Mouse (Mus musculus) gastrocnemius, adult 18-20 months (tissue): ENCODE data around the gene Zfp286. TPM values are rescaled to one million over a fixed set of nuclear protein-coding genes. Genes with fewer than 3 reads are reported as not detected.

Source experiments
- DNase-seq: peaks from one replicate; pipeline ENCODE4 v3.0.0; 2021; ENCODE audit warnings: low spot score
- long read RNA-seq, 2 experiments: library from polyadenylated mRNA; stranded (forward); transcript quantifications; one replicate each; pipeline ENCODE4 v2.0.0; 2021
- total RNA-seq, 2 experiments: library from RNA; stranded (reverse); gene quantifications; 2 replicates each; pipeline ENCODE4 v1.2.3; 2021

The Zfp286 gene
- 1 to 10 TPM; 1.1 to 1.4 TPM for total RNA-seq
- long read RNA-seq, experiment 1, partial matches to known transcripts = 0 of 3 reads
- long read RNA-seq, experiment 1, other reads (novel, unspliced or antisense) = 1 of 3 reads
- long read RNA-seq, experiment 2, partial matches to known transcripts = 0 of 1 reads
- long read RNA-seq, experiment 2, other reads (novel, unspliced or antisense) = 0 of 1 reads

DNA sequence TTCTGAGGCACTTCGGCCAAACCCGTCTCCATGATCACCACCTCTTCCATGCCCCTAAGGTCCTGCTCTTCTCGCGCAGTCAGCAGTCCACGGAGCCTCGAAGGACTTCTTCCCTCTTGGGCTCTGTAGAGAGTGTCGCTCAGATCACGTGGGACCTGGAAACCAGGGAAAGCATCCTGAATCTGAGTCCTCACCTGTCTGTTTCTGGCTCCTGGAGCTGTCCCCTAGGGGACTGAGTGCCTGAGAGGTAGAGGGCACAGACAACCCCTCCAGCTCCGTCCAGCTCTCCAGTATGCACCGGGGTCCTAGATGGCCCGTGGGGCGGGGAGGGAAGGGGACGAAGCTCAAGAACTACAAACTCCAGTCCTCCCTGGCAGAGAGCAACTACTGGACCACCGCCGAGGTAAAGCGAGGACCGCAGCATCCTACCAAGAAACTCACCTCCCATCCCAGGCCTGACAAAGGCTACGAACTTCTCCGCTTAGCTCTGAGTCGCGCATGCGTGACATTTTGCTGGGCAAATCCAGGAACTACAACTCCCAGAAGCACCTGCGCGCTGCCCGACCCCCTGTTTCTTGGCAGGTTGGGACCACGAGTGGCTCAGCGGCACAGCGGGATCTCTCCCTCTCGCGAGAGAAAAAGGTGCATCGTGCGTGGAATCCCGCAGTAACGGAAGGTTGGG lies at the start of gene Zfp286:
Zfp286 (minus strand) TSS at position 528 of the 682 bp plus-strand sequence.
- peak; percentile 79 for DNase-seq

DNA sequence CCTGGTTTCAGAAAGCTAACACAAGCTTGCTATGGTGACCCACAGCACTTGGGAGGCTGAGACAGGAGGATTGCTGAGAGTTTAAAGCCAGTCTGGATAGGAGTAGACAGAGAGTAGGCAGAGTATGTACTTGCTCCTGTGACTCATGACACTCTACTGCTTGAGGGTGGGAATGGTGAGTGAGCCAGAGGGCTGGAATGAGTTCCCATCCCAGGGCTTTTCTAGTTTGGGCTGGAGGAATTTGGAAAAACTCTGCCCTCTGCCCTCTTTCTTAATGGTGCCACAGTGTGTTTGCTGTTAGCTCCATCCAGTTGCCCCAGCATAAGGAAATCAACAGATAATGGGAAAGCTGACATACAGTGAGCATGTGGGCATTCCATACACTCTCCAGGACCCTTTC lies 42.6 kb upstream of the Zfp286 start:
- DNase-seq = no peak

DNA sequence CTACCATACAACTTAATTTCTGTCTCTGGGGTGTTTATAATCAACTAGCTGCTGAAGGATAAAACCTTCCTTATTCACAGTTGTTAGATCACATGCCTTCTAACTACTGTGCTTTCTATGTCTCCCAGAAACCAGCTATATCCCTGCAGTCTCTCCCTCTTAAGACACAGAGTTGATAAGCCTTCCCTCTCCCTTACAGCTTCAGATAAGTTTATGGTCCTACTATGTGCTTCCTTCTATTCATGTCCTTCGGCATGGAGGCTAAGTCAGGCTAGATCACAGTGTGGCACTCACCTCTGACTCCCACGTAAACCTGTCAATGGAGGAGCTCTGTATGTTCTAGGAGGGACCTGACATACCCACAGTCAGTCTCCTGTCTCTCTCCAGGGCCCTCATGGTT lies 41.1 kb upstream of the Zfp286 start:
- DNase-seq = no peak

DNA sequence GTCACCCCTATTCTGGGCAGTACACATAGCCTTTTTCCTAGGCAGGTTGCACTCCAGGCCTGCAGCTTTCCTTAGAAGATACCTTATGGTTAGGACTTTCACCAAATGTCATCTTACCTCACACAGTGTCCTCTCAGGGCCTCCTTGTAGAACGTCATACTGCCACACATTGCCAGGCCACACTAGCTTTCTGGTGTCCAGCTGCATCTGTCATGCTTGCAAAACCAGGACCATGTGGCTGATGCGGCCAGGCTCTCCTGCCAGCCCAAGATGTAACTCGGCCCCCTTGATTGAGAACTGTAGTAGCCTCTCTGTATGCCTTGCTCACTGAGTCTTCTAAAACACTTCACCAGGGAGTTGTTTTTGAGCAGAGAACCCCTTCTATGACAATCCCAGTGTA lies 38.6 kb upstream of the Zfp286 start:
- DNase-seq = peak; percentile 55

DNA sequence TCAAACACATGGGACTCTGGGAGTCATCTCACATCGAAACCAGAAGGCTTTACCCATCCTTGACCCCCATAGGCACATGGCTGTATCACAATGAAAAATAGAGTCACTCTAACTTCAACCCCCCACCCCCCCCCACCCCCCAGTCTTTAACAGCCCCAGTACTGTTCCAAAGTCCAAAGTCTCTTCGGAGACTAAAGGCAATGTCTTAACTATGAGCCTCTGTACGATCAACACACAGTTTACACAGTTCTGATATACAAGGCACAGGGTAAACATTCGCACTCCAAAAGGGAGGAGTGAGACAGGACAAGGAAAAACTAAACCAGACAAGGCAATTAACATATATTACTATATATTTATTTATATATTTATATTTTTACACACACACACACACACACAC lies 37.9 kb upstream of the Zfp286 start:
- no peak for DNase-seq

DNA sequence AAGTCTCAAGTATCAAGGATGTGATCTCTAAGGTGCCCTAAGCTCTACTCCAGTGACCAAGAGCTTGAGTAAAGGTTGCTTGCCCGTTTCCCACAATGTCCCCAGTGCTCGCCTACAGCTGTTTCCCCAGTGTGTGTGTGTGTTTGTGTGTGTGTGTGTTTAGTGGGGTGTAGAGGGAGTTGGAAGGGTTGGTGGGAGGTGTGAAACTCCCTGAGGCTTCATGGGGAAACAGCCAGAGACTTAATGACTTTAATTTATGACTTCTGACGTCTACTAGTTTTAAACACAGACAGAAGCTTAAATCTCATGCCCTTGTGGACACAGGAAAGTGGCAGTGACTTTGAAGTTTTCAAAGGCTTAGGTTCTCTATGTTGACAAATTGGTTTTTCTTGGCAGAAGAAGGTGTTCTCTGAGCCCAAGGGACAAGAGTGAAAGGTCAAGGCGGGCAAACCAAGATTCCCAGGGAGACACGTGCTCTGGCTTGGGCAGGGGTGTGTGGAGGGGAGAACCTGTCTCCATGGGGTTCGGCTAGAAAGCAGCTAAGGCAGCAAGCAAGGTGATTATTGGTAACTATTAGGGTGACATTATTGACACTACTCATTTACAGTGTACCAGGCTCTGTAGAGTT lies 37.0 kb upstream of the Zfp286 start:
- peak; percentile 53 for DNase-seq

DNA sequence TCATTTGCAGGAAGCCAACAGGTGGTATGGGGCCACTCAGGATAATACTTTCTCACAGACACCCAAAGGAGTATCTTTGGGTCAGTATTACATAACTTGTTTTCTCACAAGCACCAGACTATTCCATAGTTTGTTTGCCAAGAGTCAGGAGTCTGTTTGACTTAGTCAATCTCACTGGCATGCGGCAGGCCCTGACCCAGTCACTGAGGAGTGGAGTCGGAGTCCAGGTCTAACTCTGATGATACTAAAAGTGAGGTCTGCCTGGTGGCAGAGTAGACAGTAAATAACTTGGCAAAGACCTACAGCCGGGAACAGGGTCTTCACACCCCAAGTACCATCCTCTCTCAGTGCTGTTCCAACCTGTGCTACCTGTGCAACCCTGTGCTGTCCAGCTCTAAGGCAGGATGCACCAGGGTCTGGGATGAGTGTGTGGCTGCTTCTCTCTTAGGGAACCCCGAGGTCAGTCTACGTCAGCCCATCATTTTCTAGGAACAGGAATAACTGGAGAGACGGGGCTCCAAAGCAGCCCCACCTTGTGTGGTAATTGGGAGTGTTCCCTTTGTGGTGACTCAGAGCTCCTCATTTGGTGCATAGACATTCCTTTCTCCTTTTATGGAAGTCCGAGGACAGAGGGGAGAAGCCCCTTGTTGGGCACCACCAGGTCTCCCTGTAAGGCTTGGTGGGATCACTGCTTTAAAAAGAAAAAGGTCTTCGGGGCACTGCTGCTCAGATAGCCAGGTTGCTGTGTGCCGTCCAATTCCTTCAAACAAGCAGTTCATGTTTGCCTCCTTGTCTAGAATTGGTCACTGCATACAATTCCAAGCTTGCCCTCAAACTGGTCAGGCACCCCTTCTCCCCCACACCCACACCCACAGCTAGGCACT lies 36.2 kb upstream of the Zfp286 start:
- DNase-seq = no peak

DNA sequence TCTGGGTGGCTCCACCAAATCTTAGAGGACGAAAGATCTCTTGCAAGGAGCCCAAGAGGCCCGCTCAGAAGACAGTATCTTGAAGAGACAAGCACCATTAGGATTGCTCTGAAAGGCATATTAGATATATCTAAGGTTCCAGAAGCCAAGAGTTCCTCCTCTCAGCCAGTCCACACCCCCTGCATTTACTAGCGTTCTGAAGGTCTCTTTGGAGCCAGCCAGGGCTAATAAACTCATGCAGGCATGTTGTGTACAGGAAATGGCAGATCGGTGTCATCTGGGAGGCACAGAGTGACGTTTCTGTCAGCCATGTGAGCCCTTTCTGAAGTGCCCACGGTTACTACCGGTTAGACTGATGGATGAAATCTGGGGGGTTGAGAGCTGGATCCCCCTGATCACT lies 34.9 kb upstream of the Zfp286 start:
- no peak for DNase-seq

DNA sequence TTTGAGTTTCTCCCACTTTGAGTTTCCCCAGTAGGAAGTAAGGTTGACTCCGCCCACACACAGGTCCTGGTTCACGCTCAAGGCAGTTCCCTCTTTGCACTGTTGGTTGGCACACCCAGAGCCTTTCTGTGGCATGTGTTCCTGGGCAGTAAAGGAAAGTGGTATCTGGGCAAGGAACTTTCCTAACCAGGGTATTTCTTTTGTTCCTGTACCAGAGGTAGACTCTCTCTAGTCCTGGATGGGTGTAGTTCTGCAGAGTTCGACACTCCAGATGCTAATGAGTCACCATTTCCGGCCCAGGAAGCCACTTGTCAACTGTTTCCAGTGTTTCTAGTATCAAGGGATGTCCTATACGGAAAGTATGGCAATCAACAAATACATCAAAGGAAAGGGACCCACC lies 32.6 kb upstream of the Zfp286 start:
- peak; percentile 38 for DNase-seq

DNA sequence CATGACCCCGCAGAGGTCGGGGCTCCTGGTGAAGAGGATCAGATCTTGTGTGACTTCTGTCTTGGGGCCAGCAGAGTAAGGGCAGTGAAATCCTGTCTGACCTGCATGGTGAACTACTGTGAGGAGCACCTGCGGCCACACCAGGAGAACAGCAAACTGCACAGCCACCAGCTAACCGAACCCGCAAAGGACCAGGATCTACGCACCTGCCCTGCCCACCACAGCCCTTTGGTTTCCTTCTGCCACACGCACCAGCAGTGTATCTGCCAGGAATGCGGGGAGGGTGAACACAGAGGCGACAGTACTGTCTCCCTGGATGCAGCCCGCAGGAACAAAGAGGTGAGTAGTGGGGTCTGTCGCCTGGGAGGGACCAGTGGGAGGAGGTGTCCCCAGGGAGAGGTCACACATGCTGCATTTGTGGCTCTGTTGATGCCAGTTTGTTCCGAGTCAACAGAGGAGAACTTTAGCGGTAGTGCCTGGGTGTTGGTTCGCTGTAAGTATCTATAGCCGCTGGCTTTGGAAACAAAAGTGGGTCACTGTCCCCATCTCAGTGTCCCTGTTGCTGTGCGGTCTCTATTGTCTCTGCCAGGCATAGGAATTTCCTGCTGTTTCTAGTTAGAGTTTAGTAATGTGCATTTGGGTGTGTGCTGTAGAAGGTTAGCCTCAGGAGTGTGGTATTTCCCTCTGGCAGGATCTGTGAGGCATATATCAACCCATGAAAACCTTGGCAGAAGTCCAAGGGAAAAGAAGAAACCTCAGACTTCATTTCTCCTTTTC lies 31.6 kb upstream of the Zfp286 start:
- DNase-seq = peak; percentile 44

DNA sequence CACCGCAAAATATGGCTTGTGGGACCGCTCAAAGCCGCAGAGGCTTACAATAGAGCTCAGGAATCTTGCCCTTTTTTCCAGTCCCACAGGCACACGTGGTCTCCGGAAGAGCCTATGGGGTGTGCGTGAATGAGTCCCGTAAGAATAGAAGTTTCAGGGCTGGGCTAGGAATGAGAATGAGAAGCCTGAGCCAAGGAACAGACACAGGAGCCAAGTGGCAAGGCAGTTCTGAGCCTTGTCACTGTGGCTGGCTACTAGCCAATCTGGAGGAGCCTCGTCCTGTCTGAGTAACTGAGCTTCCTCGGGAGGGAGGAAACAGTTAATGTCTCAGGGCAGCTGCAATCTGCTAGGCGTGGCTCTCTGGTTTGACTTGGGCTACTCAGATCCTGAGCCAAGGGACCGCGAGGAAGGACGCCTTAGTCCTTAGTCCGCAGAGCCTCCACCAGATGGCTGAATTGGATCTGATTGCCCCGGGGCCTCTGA lies 30.8 kb upstream of the Zfp286 start, which contains the start of gene Trim16:
Trim16 (plus strand) TSS at position 173 of the 483 bp plus-strand sequence.
- peak; percentile 94 for DNase-seq

DNA sequence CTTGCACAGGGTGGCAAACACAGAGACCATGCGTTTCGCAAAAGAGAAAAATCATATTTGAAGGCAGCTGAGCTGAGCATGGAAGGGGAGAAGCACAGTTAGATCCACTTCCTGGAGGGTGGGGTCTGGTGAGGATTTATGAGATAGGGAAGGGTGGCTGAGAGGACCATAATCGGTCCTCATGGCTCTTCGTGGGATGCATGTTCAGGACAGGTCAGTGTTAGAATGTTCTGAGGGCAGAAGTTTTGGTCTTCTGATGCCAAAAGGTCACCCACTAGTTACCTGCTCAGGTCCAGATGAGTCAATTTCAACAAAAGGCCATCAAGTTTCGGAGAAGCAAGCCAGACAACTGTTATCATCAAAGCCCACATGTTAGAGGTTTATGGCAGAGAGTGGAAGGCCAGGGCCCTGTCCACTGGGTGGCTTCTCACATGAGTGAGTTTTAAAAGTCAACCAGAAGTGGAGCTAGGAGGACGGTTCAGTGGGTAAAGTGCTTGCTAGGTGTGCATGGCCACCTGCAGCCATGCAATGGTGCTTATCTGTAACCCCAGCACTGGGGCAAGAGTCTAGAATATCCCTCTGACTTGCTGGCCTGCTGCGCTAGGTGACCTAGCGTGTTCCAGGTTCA lies 29.9 kb upstream of the Zfp286 start:
- DNase-seq = no peak

DNA sequence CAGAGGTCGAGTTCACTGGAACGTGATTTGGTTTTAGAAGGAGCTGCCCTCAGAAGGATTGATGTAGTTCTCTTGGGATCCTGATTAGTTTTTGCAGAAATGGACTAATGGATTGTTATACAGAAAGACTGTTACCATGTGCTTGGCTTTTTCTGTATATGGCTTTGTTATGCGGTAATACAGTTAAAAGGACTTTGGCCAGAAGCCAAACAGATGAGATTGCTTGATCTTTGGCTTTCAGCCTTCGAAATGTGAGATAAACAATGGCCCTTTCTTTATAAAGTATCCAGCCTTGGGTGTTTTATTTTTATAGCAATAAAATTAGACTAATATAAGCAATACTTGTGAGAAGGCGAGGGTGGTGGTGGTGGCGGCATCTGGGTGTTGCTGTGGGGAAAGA lies 27.3 kb upstream of the Zfp286 start:
- no peak for DNase-seq

DNA sequence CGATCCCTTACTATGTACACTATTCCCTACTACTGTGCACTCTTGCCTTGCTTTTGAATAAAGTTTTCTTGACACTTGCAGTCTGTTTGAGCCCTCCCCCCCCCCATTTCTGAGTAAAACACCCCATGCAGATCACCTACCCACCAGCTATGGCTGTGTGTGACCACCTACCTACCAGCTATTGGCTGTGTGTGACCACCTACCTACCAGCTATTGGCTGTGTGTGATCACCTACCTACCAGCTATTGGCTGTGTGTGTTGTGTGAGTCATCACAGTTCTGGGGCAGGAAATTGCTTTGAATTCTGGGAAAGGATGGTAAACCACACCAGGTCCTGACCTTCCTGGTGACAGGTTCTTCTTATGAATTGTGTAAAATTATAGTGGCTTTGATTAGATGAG lies 26.2 kb upstream of the Zfp286 start:
- DNase-seq = no peak

DNA sequence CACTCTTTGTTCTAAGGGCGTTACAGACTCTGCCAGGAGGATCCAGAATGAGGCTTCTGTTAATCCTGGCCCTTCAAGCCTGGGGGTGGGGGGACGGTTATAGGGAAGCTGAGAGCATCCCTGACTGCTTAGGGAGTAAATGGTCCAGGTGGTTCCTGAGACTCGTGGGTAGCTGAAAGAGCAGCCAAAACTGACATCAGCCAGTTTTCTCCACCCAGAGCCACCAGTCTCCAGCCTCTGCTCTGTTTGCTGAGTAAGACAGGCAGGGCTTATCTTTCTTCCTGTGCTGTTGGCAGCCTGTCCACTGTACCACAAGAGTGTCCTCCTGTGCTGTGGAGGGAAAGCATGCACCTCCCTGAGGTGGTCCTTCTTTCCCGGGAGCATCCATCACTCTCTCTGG lies 25.4 kb upstream of the Zfp286 start:
- DNase-seq = no peak

DNA sequence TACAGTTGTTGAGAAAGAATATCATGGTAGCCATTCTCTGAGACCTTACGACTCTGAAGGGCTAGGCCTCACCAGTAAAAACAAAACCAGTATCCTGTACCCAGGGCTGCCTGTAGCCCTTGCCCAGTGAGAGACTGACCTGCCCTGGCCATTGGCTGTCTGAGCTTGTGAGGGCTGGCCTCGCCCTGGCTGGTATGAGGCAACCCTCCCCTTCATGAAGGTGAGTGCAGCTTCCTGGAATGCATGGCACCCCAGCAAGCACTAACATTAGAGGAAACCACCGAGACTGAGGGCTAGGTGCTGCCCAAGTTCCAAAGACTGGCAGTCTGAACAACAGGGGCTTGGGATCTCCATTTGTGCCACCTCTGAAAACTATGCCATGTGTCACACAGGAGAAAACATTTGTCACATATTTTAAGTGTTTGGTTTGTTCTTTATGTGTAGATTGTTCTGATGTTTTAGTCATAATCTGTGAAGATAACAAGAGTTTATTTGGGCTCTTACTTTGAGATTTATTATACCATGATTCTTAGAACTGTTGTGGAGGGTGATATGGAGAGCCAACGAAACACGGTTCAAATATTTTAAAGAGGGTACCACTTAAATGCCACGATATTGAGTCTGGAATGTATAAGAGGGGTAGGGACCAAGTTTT lies 24.8 kb upstream of the Zfp286 start:
- DNase-seq = no peak

DNA sequence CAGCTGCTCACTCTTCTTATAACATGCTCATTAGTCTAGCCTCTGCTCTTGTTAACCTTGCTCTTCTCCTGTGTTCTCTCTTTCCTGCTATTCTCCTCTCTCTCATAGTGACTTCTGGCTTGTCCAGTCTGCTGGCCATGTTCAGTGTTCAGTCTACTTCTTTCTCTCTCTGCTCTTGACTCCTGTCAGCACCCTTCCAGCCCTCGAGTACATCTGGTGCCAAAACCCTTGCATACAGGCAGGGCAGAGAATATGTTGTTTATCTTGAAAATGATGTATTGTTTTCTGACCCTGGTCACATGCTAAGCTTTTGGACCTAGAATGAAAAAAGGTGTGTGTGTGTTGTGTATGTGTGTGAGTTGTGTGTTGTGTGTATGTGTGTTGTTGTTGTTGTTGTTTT lies 24.2 kb upstream of the Zfp286 start:
- DNase-seq = no peak

DNA sequence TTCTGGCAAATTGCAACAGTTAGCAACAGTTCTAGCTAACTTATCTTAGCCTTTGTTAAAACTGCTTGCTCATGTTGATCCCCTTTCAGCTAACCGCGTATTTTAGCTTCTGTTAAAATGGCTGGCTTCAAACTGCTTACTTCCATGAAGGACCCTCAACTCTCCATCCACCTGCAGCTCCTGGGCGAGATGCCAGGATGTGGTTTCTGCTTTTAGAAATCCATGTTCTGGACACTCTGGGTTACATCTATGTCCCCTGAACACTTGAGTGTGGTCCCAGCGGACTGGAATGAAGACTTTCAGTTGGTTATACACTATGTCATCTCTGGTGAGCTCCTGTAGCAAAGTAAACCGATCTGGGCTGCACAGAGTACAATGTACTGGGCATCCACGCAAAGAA lies 23.0 kb upstream of the Zfp286 start:
- DNase-seq = no peak

DNA sequence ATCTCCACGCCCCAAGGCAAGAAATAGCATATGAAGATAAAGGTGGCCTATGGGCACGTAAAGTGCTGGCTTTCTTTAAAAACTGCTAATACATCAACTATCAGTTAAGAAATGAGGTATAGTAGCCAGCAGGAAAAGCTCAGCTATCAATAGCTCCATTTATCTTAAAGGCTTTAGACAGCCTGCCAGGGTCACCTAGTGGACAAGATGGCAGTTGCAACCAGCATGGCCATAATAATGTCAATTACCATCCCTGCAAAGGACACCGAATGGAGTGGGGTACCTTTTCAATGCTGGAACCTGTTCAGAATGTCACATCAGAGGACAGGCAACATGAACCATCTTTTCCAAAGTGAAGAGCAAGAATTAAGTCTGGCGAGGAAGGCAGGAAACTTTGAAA lies 19.9 kb upstream of the Zfp286 start:
- no peak for DNase-seq

DNA sequence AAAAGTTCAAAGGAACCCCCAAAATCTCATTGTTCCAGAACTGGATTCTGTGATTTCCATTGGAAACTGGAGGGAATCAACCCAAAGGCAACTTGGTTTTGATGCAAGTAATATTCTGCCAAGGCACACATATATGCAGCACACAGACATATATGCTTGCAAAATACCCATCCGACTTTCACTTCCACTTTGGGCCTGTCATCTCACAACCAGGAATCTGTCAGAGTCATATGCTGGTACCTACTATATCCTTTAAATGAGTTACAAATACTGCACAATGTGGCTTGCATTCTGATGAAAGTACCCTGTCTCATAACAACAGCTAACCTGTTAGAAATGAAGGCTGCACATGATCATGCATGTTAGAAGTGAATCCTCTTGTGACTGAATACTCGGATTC lies 18.7 kb upstream of the Zfp286 start:
- DNase-seq = no peak
